Mouse (Mus musculus) mouse embryonic stem cell (cell line): Measurements from ENCODE around the gene Plpp7.

Experiments used
- in situ Hi-C, 2 experiments: fragments of 300-500 bp; cut with MboI; formaldehyde crosslinking; loops; 1 replicate in 1 of 2; 3 replicates in 1 of 2; pipeline ENCODE4 v1.14.3; 2019 to 2020; ENCODE audit warnings: low sequenced_read_pairs in 2 of 2, low pct_unique_long_range_greater_than_20kb in 1 of 2, mixed read lengths in 1 of 2; ENCODE audit not compliant: unreplicated experiment in 1 of 2

The Plpp7 gene

GRCm38 (mm10) chr2:32152367-32153034 lies 57.2 kb downstream of the Plpp7 start:
- in situ Hi-C loops, result no loop called here

DNA sequence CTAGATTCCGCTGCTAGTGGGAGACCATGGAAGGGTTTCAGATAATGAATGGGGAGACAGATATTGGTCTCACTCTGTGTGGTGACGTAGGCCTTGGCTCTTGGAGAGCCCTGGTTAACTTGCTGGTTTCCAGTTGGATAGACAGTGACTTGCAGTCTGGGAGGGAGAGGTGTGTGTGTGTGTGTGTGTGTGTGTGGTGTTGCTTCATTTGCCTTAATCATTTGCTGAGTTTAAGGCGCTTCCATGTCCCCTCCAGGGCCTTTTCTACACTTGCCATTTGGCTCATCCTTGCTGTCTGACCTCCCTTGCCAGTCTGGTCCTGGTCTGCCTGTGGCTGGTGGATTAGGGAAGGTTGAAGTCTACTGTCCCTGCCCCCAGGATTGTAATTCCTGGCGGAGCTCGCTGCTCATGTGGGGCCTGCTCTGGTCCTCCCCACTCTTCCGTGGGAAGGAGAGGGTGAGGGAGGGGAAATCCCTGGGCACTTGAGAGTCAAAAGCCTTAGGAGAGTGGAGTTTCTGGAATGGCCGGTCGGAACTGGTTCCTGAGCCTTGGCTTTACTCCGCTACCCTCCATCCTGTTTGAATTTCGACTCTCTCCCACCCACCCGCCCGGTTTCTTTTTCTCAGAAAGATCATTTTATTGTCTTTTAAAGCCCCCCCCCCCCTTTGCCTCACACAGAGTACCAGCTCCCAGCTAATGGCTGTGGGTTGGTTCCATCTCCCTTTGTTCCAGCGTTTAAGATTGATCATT lies 57.9 kb downstream of the Plpp7 start:
- in situ Hi-C loops, result no loop called here

DNA sequence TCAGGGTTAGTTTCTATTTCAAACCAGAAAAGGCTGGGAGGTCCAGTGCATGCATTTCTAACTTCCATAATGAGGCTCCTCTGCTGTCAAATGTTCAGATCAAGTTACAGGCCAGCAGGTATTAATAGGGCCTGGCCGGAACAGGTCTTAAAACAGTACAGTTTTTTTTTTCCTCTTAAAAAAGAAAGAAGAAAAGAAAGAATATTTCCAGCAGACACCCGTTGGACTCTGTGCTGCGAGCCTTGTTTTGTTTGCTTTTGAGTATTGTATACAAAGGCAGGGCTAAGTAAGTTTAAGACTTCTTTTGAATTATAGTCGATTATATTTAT lies 58.4 kb downstream of the Plpp7 start:
- in situ Hi-C loops, result no loop called here

GRCm38 (mm10) chr2:32154334-32154997 lies 59.1 kb downstream of the Plpp7 start:
- in situ Hi-C loops, result no loop called here

GRCm38 (mm10) chr2:32154998-32155541 lies 59.7 kb downstream of the Plpp7 start:
- in situ Hi-C loops, result no loop called here

DNA sequence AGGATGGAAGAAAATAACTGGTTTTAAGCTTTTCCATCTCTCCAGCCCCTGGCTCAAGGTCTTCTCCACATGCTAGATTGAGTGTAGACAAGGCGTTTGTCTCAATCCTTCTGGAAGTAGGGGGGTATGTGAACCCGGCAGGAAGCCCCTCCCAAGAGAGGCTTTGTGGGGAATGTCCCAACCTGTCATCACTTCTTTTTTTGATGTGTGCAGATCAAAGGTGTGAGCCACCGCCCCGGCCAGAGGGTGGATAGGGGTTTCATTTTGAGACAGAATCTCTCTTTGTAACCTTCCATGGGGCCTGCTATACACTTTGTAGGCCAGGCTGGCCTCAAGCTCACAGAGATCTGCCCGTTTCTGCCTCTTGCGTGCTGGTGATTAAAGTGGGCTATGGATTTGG lies 60.3 kb downstream of the Plpp7 start:
- in situ Hi-C loops, result no loop called here

DNA sequence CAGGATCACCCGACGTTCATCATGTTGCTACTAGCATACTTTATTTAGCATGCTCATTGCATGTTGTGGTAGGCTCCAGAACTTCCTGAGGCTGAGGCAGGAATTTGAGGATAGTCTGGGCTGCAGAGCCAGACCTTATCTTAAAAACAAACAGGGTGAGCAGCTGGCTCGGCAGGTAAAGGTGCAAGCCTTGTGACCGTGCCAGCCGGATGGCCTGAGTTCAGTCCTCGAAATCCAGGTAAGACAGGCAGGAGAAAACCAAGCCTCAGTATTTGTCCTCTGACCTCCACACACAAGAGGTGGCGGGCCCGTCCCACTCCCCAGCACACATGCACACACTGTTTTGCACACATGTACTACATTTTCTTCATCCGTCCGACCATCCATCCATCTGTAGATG lies 61.3 kb downstream of the Plpp7 start:
- in situ Hi-C loops, result no loop called here

DNA sequence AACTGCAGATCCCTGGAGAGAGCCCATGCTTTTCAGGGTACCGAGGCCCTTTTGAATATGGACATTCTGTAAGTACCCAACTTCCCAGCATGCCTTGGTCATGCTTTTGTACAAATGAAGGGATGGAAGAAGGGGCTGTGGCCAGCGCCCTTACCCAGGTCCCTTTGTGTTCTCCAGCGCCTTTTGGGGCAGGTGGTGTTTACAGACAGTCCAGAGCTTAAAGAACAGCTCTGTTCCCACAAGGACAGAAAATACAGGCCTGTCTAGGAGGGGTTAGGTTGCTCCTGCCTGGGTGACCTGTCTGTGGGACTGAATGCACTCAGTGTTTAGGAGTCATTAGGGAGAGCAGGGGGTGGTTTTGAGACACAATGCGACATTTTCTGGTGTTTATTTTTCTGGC lies 62.0 kb downstream of the Plpp7 start:
- in situ Hi-C loops, result no loop called here

GRCm38 (mm10) chr2:32158616-32159239 lies 63.4 kb downstream of the Plpp7 start:
- in situ Hi-C loops, result no loop called here
